Mouse (Mus musculus): ENCODE results near the gene Gm11213. TPM values are rescaled to one million over a fixed set of nuclear protein-coding genes. Genes with fewer than 3 reads are reported as not detected.

Gene Gm11213
- total and polyA plus RNA-seq, 3 experiments = not detected

GRCm38 (mm10) chr4:63553789-63554576 lies 51.1 kb downstream of the Gm11213 start:
- no peak for TF ChIP-seq MAZ (IDR thresholded peaks at IDR 0.05; ENCODE audit: low read depth, low read length)
- no peak for TF ChIP-seq SIN3A (IDR thresholded peaks at IDR 0.05; ENCODE audit: low read length)
- no peak for TF ChIP-seq ELF1 (IDR thresholded peaks at IDR 0.05; ENCODE audit: low read depth, low read length)
- no peak for TF ChIP-seq JUND (conservative IDR thresholded peaks at IDR 0.05; ENCODE audit: low read depth, low read length)
- TF ChIP-seq MXI1 (IDR thresholded peaks at IDR 0.05; ENCODE audit: low read depth, low read length) = no peak
- TF ChIP-seq E2F4 (IDR thresholded peaks at IDR 0.05; ENCODE audit: insufficient replicate concordance, low read depth, low read length) = no peak
- TF ChIP-seq SMC3 (IDR thresholded peaks at IDR 0.05; ENCODE audit: low read depth, low read length) = no peak
- TF ChIP-seq NRF1 (IDR thresholded peaks at IDR 0.05; ENCODE audit: low read depth, low read length) = no peak
- Histone ChIP-seq H3K9me3 (replicated peaks; ENCODE audit: low read length) (no peaks in the 10 kb centered on the region), H3K4me1 (ENCODE audit: control insufficient read depth in 1 of 2, insufficient read depth in 2 of 2) (peaks cover 8 to 27% of the 10 kb centered on the region in 2 experiments), H3K9ac (ENCODE audit: insufficient read depth, low read depth) (no peak overlapping the region), H3K27ac (ENCODE audit: insufficient read depth, low read depth) (no peak overlapping the region), H3K4me3 (replicated peaks in 1 of 3; ENCODE audit: low read depth in 2 of 3, low read length in 2 of 3, poor library complexity in 1 of 3) (no peak overlapping the region), H3K36me3 (replicated peaks in 1 of 2; ENCODE audit: control insufficient read depth in 1 of 2, insufficient read depth in 1 of 2, low read length in 1 of 2) (peaks cover 35 to 56% of the 10 kb centered on the region in 2 experiments), H3K27me3 (replicated peaks) (no peaks in the 10 kb centered on the region), H3K4me2 (ENCODE audit: insufficient read depth, low read depth, poor library complexity, severe bottlenecking) (no peak overlapping the region), H3K79me2 (replicated peaks; ENCODE audit: control insufficient read depth, extremely low read depth, insufficient read depth, poor library complexity, severe bottlenecking) (no peaks in the 10 kb centered on the region)
- dilution Hi-C loops (cut with MboI; ENCODE audit: extremely low pct_ligation_motif_present, extremely low pct_unique_long_range_greater_than_20kb, low sequenced_read_pairs) (no loop called here), in situ Hi-C loops (cut with MboI; ENCODE audit: low pct_ligation_motif_present, low pct_unique_long_range_greater_than_20kb, low sequenced_read_pairs) (loop anchor here (25.0 kb wide), 1 partner anchor 342 kb away; the partner anchor contains the start of gene Col27a1)
- no peak for DNase-seq (ENCODE audit: extremely low read depth)

DNA sequence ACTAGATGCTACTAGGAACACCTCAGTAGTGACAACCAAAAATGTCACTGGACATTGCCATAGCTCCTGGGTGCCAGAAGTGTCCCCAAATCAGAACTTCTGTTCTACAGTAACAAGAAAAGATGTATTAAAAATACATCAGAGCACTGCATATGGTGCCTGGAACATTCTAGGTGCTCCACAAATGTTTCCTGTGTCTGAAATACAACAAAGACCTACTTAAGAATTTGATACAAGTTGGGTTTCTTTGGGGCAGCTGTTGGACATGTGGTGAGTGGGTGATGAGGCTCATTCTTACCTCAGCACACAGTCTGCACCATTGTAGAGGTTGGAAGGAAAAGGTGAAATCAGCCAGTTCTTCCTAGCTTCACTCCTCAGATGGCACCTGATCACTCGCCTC lies 52.2 kb downstream of the Gm11213 start:
- TF ChIP-seq HCFC1 (IDR thresholded peaks at IDR 0.05; ENCODE audit: low read depth, low read length) = no peak
- TF ChIP-seq PAX5 (IDR thresholded peaks at IDR 0.05; ENCODE audit: low read length) = no peak
- no peak for TF ChIP-seq ELF1 (IDR thresholded peaks at IDR 0.05; ENCODE audit: low read depth, low read length)
- no peak for TF ChIP-seq MAZ (IDR thresholded peaks at IDR 0.05; ENCODE audit: low read depth, low read length)
- TF ChIP-seq MEF2A (IDR thresholded peaks at IDR 0.05; ENCODE audit: borderline replicate concordance, low read depth, low read length) = no peak
- no peak for TF ChIP-seq SIN3A (IDR thresholded peaks at IDR 0.05; ENCODE audit: low read length)
- TF ChIP-seq IRF4 (IDR thresholded peaks at IDR 0.05; ENCODE audit: low read depth, low read length) = no peak
- TF ChIP-seq KAT2A (IDR thresholded peaks at IDR 0.05; ENCODE audit: insufficient replicate concordance, low read length) = no peak
- TF ChIP-seq JUN (IDR thresholded peaks at IDR 0.05; ENCODE audit: insufficient read depth, low read depth, low read length) = no peak
- TF ChIP-seq USF2 (conservative IDR thresholded peaks at IDR 0.05; ENCODE audit: low read depth, low read length) = no peak
- no peak for TF ChIP-seq RCOR1 (conservative IDR thresholded peaks at IDR 0.05; ENCODE audit: low read depth, low read length)
- no peak for TF ChIP-seq USF1 (IDR thresholded peaks at IDR 0.05; ENCODE audit: low read depth, low read length)
- TF ChIP-seq CHD2 (IDR thresholded peaks at IDR 0.05; ENCODE audit: low read length) = no peak
- no peak for TF ChIP-seq EP300 (IDR thresholded peaks at IDR 0.05; ENCODE audit: low read length)
- no peak for TF ChIP-seq BHLHE40 (IDR thresholded peaks at IDR 0.05; ENCODE audit: low read depth, low read length)
- no peak for TF ChIP-seq MAFK (IDR thresholded peaks at IDR 0.05; ENCODE audit: insufficient replicate concordance, low read length)
- TF ChIP-seq MYC (IDR thresholded peaks at IDR 0.05; ENCODE audit: low read depth, low read length) = no peak
- no peak for TF ChIP-seq TCF12 (IDR thresholded peaks at IDR 0.05; ENCODE audit: low read depth, low read length)
- TF ChIP-seq E2F4 (IDR thresholded peaks at IDR 0.05; ENCODE audit: insufficient replicate concordance, low read depth, low read length) = no peak
- H3K27me3 ChIP-seq (replicated peaks) = no peaks in the 10 kb centered on the region
- no peaks in the 10 kb centered on the region; the same call in 1 of the 2 replicates for H3K79me2 ChIP-seq (replicated peaks; ENCODE audit: control insufficient read depth, extremely low read depth, insufficient read depth, poor library complexity, severe bottlenecking)
- H3K4me3 ChIP-seq (replicated peaks in 1 of 3; ENCODE audit: low read depth in 2 of 3, low read length in 2 of 3, poor library complexity in 1 of 3) = no peak overlapping the region
- peaks cover 11 to 33% of the 10 kb centered on the region in 2 experiments for H3K4me1 ChIP-seq (ENCODE audit: control insufficient read depth in 1 of 2, insufficient read depth in 2 of 2)
- no peak for DNase-seq (ENCODE audit: extremely low read depth)
- H3K27ac ChIP-seq (ENCODE audit: insufficient read depth, low read depth) = no peak overlapping the region
- no peak overlapping the region for H3K9ac ChIP-seq (ENCODE audit: insufficient read depth, low read depth)
- H3K36me3 ChIP-seq (replicated peaks in 1 of 2; ENCODE audit: control insufficient read depth in 1 of 2, insufficient read depth in 1 of 2, low read length in 1 of 2) = peaks cover 44 to 67% of the 10 kb centered on the region in 2 experiments
- in situ Hi-C loops (cut with MboI; ENCODE audit: low pct_ligation_motif_present, low pct_unique_long_range_greater_than_20kb, low sequenced_read_pairs) = loop anchor here (25.0 kb wide), 1 partner anchor 341 kb away; the partner anchor contains the start of gene Col27a1
- no peaks in the 10 kb centered on the region for H3K9me3 ChIP-seq (replicated peaks; ENCODE audit: low read length)
- no peak overlapping the region for H3K4me2 ChIP-seq (ENCODE audit: insufficient read depth, low read depth, poor library complexity, severe bottlenecking)
- dilution Hi-C loops (cut with MboI; ENCODE audit: extremely low pct_ligation_motif_present, extremely low pct_unique_long_range_greater_than_20kb, low sequenced_read_pairs) = no loop called here
